ENCODE assay signal across 8 mouse cellular contexts in genomic region chr5:122209591-122210368, GRCm38 (mm10). TPM values are rescaled to one million over a fixed set of nuclear protein-coding genes. Genes with fewer than 3 reads are reported as not detected.
DNase-seq lines count a peak whose midpoint lies in the region; ATAC-seq and TF ChIP-seq lines count a peak whose summit lies in the region.
"Had no signal": no experiment of that assay in that cellular context is flagged by ENCODE, and none has a peak within 500 bp of the region (broad histone marks: within the 10 kb centered on the region; RNA-seq: fewer than 3 reads in every experiment).

No protein-coding gene starts in this region.

- H3K4me2 ChIP-seq in heart, embryonic 11.5 days = peak overlapping the region; percentile 70
- H3K4me2 ChIP-seq in lung, postnatal 0 days (replicated peaks; ENCODE audit: low read depth, low read length) = peak overlapping the region; percentile 57

- DNase-seq in adipocyte (ENCODE audit: low spot score) = peak; percentile 11
- DNase-seq in embryonic facial prominence, embryonic 10.5 days (ENCODE audit: low spot score) = peak; percentile 87
- peak; percentile 34 to 49 for DNase-seq in kidney, adult 8-10 months
- peak; percentile 52 for DNase-seq in lung, postnatal 0 days (ENCODE audit: low spot score)
- DNase-seq in ovary, adult 18-20 months (ENCODE audit: low spot score) = peak; percentile 32
- DNase-seq in frontal cortex, postnatal 25 days (ENCODE audit: low spot score in 2 of 2) = no peak

- peak overlapping the region; percentile 60 for H3K4me3 ChIP-seq in embryonic facial prominence, embryonic 10.5 days
- peak overlapping the region; percentile 37 for H3K4me3 ChIP-seq in heart, embryonic 11.5 days (ENCODE audit: low read depth, low read length)
- peak overlapping the region; percentile 13; the same call in 1 of the 2 replicates for H3K4me3 ChIP-seq in lung, postnatal 0 days (ENCODE audit: low read depth, low read length)
- H3K4me3 ChIP-seq: left cerebral cortex, adult 2 months had no signal

- TF ChIP-seq CTCF in lung, postnatal 0 days (IDR thresholded peaks at IDR 0.05) = no peak

- ATAC-seq in heart, embryonic 11.5 days (replicated peaks; ENCODE audit: insufficient number of reproducible peaks, low FRiP score, low TSS enrichment) = peak; percentile 50; the same call in 1 of the 2 replicates
- ATAC-seq in lung, postnatal 0 days = peak; percentile 60

- H3K27ac ChIP-seq in embryonic facial prominence, embryonic 10.5 days (replicated peaks) = peak overlapping the region; percentile 89
- H3K27ac ChIP-seq in heart, embryonic 11.5 days (ENCODE audit: low read depth, low read length) = no peak overlapping the region
- H3K27ac ChIP-seq in lung, postnatal 0 days (ENCODE audit: low read length) = no peak overlapping the region
- H3K27ac ChIP-seq: left cerebral cortex, adult 2 months had no signal

- peaks cover 7% of the 10 kb centered on the region; the same call in 1 of the 2 replicates for H3K36me3 ChIP-seq in embryonic facial prominence, embryonic 10.5 days (replicated peaks)
- H3K36me3 ChIP-seq in heart, embryonic 11.5 days (ENCODE audit: control insufficient read depth, insufficient read depth, low read length) = no peaks in the 10 kb centered on the region
- no peaks in the 10 kb centered on the region for H3K36me3 ChIP-seq in lung, postnatal 0 days (ENCODE audit: insufficient read depth, low read length)

- no peaks in the 10 kb centered on the region for H3K27me3 ChIP-seq in embryonic facial prominence, embryonic 10.5 days (replicated peaks; ENCODE audit: low read depth, poor library complexity, severe bottlenecking)
- no peaks in the 10 kb centered on the region for H3K27me3 ChIP-seq in heart, embryonic 11.5 days (ENCODE audit: control insufficient read depth, insufficient read depth, low read length)
- no peaks in the 10 kb centered on the region for H3K27me3 ChIP-seq in lung, postnatal 0 days (replicated peaks; ENCODE audit: insufficient read depth, low read length)

- peak overlapping the region; percentile 60 for H3K9ac ChIP-seq in heart, embryonic 11.5 days (ENCODE audit: low read depth, low read length)
- H3K9ac ChIP-seq in lung, postnatal 0 days (replicated peaks; ENCODE audit: low read depth) = no peak overlapping the region

- no peaks in the 10 kb centered on the region for H3K9me3 ChIP-seq in embryonic facial prominence, embryonic 10.5 days
- H3K9me3 ChIP-seq in heart, embryonic 11.5 days (replicated peaks; ENCODE audit: control insufficient read depth, low read length) = no peaks in the 10 kb centered on the region
- H3K9me3 ChIP-seq in lung, postnatal 0 days (ENCODE audit: low read length) = no peaks in the 10 kb centered on the region

- H3K4me1 ChIP-seq in embryonic facial prominence, embryonic 10.5 days = peaks cover 27% of the 10 kb centered on the region
- H3K4me1 ChIP-seq in heart, embryonic 11.5 days (ENCODE audit: control insufficient read depth, insufficient read depth, low read length) = no peaks in the 10 kb centered on the region
- 0 out of 2 replicates have a peak, but pooled peaks cover 3% of the 10 kb centered on the region for H3K4me1 ChIP-seq in lung, postnatal 0 days (ENCODE audit: insufficient read depth, low read depth, low read length)

- TF ChIP-seq EP300 in lung, postnatal 0 days (IDR thresholded peaks at IDR 0.05) = no peak

- WGBS in embryonic facial prominence, embryonic 10.5 days = 2% methylated on average over 21 of the region's 21 CpGs
- 6% methylated on average over 18 of the region's 21 CpGs for WGBS in heart, embryonic 11.5 days (ENCODE audit: insufficient replicate concordance)
- WGBS in lung, postnatal 0 days = 6% methylated on average over 21 of the region's 21 CpGs

RNA-seq across cellular contexts. Expression of gene Hvcn1, which starts 3.2 kb away (rescaled TPM):
- 14.6 and 15.8 TPM in 2 replicates for polyA plus RNA-seq in embryonic facial prominence, embryonic 10.5 days (2016; fragmentation: Nextera tagmentation; extraction: Ambion mirVana)
- polyA plus RNA-seq in heart, embryonic 11.5 days (2014; fragmentation: Nextera tagmentation; extraction: Ambion mirVana) = 1.7 and 2.7 TPM in 2 replicates
- 3.7 and 3.9 TPM in 2 replicates for polyA plus RNA-seq in lung, postnatal 0 days (2015; fragmentation: Nextera tagmentation; extraction: Ambion mirVana)

RNA-seq across cellular contexts. Expression of gene Ppp1cc, which starts 51.7 kb away (rescaled TPM):
- 296 and 318 TPM in 2 replicates for polyA plus RNA-seq in embryonic facial prominence, embryonic 10.5 days (2016; fragmentation: Nextera tagmentation; extraction: Ambion mirVana)
- polyA plus RNA-seq in heart, embryonic 11.5 days (2014; fragmentation: Nextera tagmentation; extraction: Ambion mirVana) = 216 and 225 TPM in 2 replicates
- 137 and 150 TPM in 2 replicates for polyA plus RNA-seq in lung, postnatal 0 days (2015; fragmentation: Nextera tagmentation; extraction: Ambion mirVana)

RNA-seq across cellular contexts. Expression of gene Tctn1, which starts 54.5 kb away (rescaled TPM):
- 4.8 and 5.5 TPM in 2 replicates for polyA plus RNA-seq in embryonic facial prominence, embryonic 10.5 days (2016; fragmentation: Nextera tagmentation; extraction: Ambion mirVana)
- 1.7 and 2.2 TPM in 2 replicates for polyA plus RNA-seq in heart, embryonic 11.5 days (2014; fragmentation: Nextera tagmentation; extraction: Ambion mirVana)
- 4.5 and 5.1 TPM in 2 replicates for polyA plus RNA-seq in lung, postnatal 0 days (2015; fragmentation: Nextera tagmentation; extraction: Ambion mirVana)

Comparison
In these comparisons a context has a peak if more than half of its experiments do, and no peak if none do; other contexts are left out.
1. DNase-seq: peak in adipocyte (single experiment), embryonic facial prominence, embryonic 10.5 days (single experiment), kidney, adult 8-10 months (2 of 2), lung, postnatal 0 days (single experiment) and ovary, adult 18-20 months (single experiment); none in frontal cortex, postnatal 25 days (0 of 2).
2. Peak in every context shown above with its lines, with median percentiles within 50 percentile points of each other: H3K4me3 ChIP-seq.